ENCODE assay signal across 11 mouse cellular contexts in the genomic region with DNA sequence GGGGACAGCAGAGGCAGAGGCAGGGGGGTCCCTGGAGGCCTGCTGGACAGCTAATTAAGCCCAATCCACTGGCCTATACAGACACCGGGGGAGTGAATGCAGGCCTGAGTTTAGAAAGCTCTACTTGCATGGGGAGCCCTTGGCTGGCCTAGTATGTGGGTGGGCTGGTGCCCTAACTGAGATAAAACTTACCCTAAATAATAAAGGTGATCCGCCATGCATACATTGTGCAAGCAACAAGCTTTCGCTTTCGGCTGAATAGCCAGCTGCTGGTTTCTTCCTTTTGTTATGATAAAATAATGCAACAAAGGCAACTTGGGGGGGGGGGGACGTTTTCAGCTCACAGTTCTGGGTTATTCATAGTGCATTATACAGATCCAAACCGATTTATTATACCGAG. TPM values are rescaled to one million over a fixed set of nuclear protein-coding genes. Genes with fewer than 3 reads are reported as not detected.
DNase-seq lines count a peak whose midpoint lies in the region; ATAC-seq and TF ChIP-seq lines count a peak whose summit lies in the region.
"Had no signal": no experiment of that assay in that cellular context is flagged by ENCODE, and none has a peak within 500 bp of the region (broad histone marks: within the 10 kb centered on the region; RNA-seq: fewer than 3 reads in every experiment).

No protein-coding gene starts in this region.

- H3K27me3 ChIP-seq in forebrain, embryonic 10.5 days (ENCODE audit: poor library complexity, severe bottlenecking) = no peaks in the 10 kb centered on the region
- no peaks in the 10 kb centered on the region for H3K27me3 ChIP-seq in forebrain, postnatal 0 days (ENCODE audit: insufficient read depth, low read length)
- H3K27me3 ChIP-seq in liver, adult 2 months (ENCODE audit: control insufficient read depth, insufficient read depth, low read length) = no peaks in the 10 kb centered on the region
- no peaks in the 10 kb centered on the region for H3K27me3 ChIP-seq in MEL (ENCODE audit: control insufficient read depth in 1 of 2, insufficient read depth in 2 of 2, low read length in 2 of 2)

- no peaks in the 10 kb centered on the region for H3K36me3 ChIP-seq in forebrain, embryonic 10.5 days (replicated peaks)
- H3K36me3 ChIP-seq in forebrain, postnatal 0 days (ENCODE audit: insufficient read depth) = no peaks in the 10 kb centered on the region
- H3K36me3 ChIP-seq in liver, adult 2 months (ENCODE audit: control insufficient read depth, insufficient read depth, low read length) = peaks cover 2% of the 10 kb centered on the region; the same call in 1 of the 2 replicates
- H3K36me3 ChIP-seq in MEL (ENCODE audit: control insufficient read depth in 1 of 2, insufficient read depth in 2 of 2, low read length in 2 of 2) = peaks cover 0 to 24% of the 10 kb centered on the region in 2 experiments; a peak in 2 of 4 replicates
- H3K36me3 ChIP-seq in macrophage (ENCODE audit: inconsistent target) = no peaks in the 10 kb centered on the region

- WGBS in forebrain, embryonic 10.5 days = 76% methylated on average over 7 of the region's 7 CpGs
- WGBS in forebrain, postnatal 0 days = 43% methylated on average over 7 of the region's 7 CpGs
- WGBS in liver, adult 2 months = 83% methylated on average over 7 of the region's 7 CpGs
- 59% methylated on average over 7 of the region's 7 CpGs for WGBS in macrophage (ENCODE audit: missing documents)

- H3K4me2 ChIP-seq in forebrain, postnatal 0 days (ENCODE audit: low read depth) = no peak overlapping the region

- no peak overlapping the region for H3K4me3 ChIP-seq in forebrain, embryonic 10.5 days
- no peak overlapping the region for H3K4me3 ChIP-seq in forebrain, postnatal 0 days (ENCODE audit: low read depth, low read length)
- H3K4me3 ChIP-seq in liver, adult 2 months (ENCODE audit: insufficient read depth, low read depth, low read length) = no peak overlapping the region
- H3K4me3 ChIP-seq in MEL (ENCODE audit: control insufficient read depth in 1 of 2, insufficient read depth in 1 of 2, low read depth in 2 of 2, low read length in 2 of 2) (peak overlapping the region; percentile 47 to 56; a peak in 3 of 4 replicates), macrophage (ENCODE audit: inconsistent target) (no peak overlapping the region)

- TF ChIP-seq CTCF in forebrain, postnatal 0 days (IDR thresholded peaks at IDR 0.05; ENCODE audit: low read depth) = no peak
- no peak for TF ChIP-seq CTCF in liver, adult 2 months (IDR thresholded peaks at IDR 0.05; ENCODE audit: low read depth, low read length)
- no peak for TF ChIP-seq CTCF in MEL (IDR thresholded peaks at IDR 0.05 in 2 of 3, conservative IDR thresholded peaks at IDR 0.05 in 1 of 3; ENCODE audit: control insufficient read depth in 1 of 3, insufficient read depth in 1 of 3, low read depth in 2 of 3, low read length in 3 of 3, poor library complexity in 1 of 3, severe bottlenecking in 1 of 3)

- TF ChIP-seq POLR2A in liver, adult 2 months (IDR thresholded peaks at IDR 0.05; ENCODE audit: extremely low read depth, insufficient read depth, low read length) = no peak
- TF ChIP-seq POLR2A in MEL (IDR thresholded peaks at IDR 0.05; ENCODE audit: control insufficient read depth in 1 of 2, insufficient read depth in 1 of 2, low read depth in 1 of 2, low read length in 2 of 2, poor library complexity in 1 of 2) = no peak

- H3K9ac ChIP-seq in forebrain, postnatal 0 days = no peak overlapping the region
- H3K9ac ChIP-seq in liver, adult 2 months (ENCODE audit: low read depth, low read length) = peak overlapping the region; percentile 28; the same call in 1 of the 2 replicates
- H3K9ac ChIP-seq in MEL (ENCODE audit: control insufficient read depth, low read depth, low read length, poor library complexity, severe bottlenecking) = peak overlapping the region; percentile 96

- H3K79me2 ChIP-seq in liver, adult 2 months (ENCODE audit: control insufficient read depth, insufficient read depth, low read length) = no peaks in the 10 kb centered on the region
- H3K79me2 ChIP-seq in MEL (ENCODE audit: control insufficient read depth, insufficient read depth, low read length, poor library complexity) (peaks cover 11% of the 10 kb centered on the region), macrophage (ENCODE audit: inconsistent target) (no peaks in the 10 kb centered on the region)

- H3K4me1 ChIP-seq in forebrain, embryonic 10.5 days = peaks cover 25% of the 10 kb centered on the region
- peaks cover 3% of the 10 kb centered on the region for H3K4me1 ChIP-seq in forebrain, postnatal 0 days (ENCODE audit: insufficient read depth)
- peaks cover 5% of the 10 kb centered on the region for H3K4me1 ChIP-seq in liver, adult 2 months (ENCODE audit: control insufficient read depth, insufficient read depth, low read length)
- peaks cover 10 to 19% of the 10 kb centered on the region in 2 experiments for H3K4me1 ChIP-seq in MEL (ENCODE audit: control insufficient read depth in 1 of 2, insufficient read depth in 2 of 2, low read length in 2 of 2)

- no peak for ATAC-seq in forebrain, postnatal 0 days

- no peaks in the 10 kb centered on the region for H3K9me3 ChIP-seq in forebrain, embryonic 10.5 days
- no peaks in the 10 kb centered on the region for H3K9me3 ChIP-seq in forebrain, postnatal 0 days (ENCODE audit: low read length)
- H3K9me3 ChIP-seq in MEL (replicated peaks; ENCODE audit: insufficient read depth, low read length) = no peaks in the 10 kb centered on the region

- no peak for TF ChIP-seq RAD21 in MEL (IDR thresholded peaks at IDR 0.05; ENCODE audit: low read depth, low read length)

- DNase-seq in forebrain, embryonic 10.5 days (ENCODE audit: extremely low spot score, low spot score) = no peak
- DNase-seq in forebrain, postnatal 0 days = no peak
- no peak for DNase-seq in liver, adult 2 months (ENCODE audit: extremely low read depth, low read depth, low spot score)
- DNase-seq in liver (no peak), MEL (ENCODE audit: low read depth, low spot score) (peak; percentile 39)
- no peak for DNase-seq in retina, embryonic 14.5 days (ENCODE audit: low spot score)
- DNase-seq in layer of hippocampus, postnatal 10 days (ENCODE audit: low spot score in 2 of 2) = no peak
- DNase-seq: kidney, adult 8-10 months had no signal

- no peak for TF ChIP-seq EP300 in MEL (IDR thresholded peaks at IDR 0.05; ENCODE audit: low read depth in 1 of 2, low read length in 2 of 2)

- H3K27ac ChIP-seq in forebrain, embryonic 10.5 days = peak overlapping the region; percentile 99
- H3K27ac ChIP-seq in forebrain, postnatal 0 days (ENCODE audit: low read depth, low read length) = no peak overlapping the region
- H3K27ac ChIP-seq in liver, adult 2 months (replicated peaks; ENCODE audit: insufficient read depth, low read depth, low read length) = peak overlapping the region; percentile 44
- H3K27ac ChIP-seq in MEL (ENCODE audit: control insufficient read depth, low read depth, low read length) (peak overlapping the region; percentile 99), macrophage (peak overlapping the region; percentile 93)

RNA-seq across cellular contexts. Expression of a gene that starts 18.9 kb away (rescaled TPM):
- polyA plus RNA-seq in forebrain, embryonic 10.5 days (2016; fragmentation: Nextera tagmentation; extraction: Ambion mirVana) = 890 and 940 TPM in 2 replicates
- 236 TPM in 2 replicates for total RNA-seq in forebrain, postnatal 0 days (2014; rRNA removed)
- 216 and 225 TPM in 2 replicates for polyA plus RNA-seq in forebrain, postnatal 0 days (2015; fragmentation: Nextera tagmentation; extraction: Ambion mirVana)
- 188 and 197 TPM in 2 replicates for total RNA-seq in liver, adult 2 months (2014; rRNA removed)
- 88.2 and 89.3 TPM in 2 replicates for polyA plus RNA-seq in liver, adult 2 months (2012; rRNA removed)
- 868 and 882 TPM in 2 replicates for total RNA-seq in MEL (2012; rRNA removed)
- polyA plus RNA-seq in MEL (2012; ENCODE audit: insufficient read depth in 1 of 2, insufficient read length in 2 of 2, low read depth in 1 of 2, low replicate concordance in 2 of 2, missing spikeins in 1 of 2) = 1,000 to 10,000 TPM in 1 of 2 experiments, 100 to 1,000 TPM in 1; 722 to 2,287 TPM
- total RNA-seq in macrophage (2018; cell fraction: chromatin; rRNA removed) = 100 to 1,000 TPM in 25 of 26 experiments, 10 to 100 TPM in 1; 89.6 to 241 (median 173) TPM
- total RNA-seq in macrophage (2018; cell fraction: cytosol; rRNA removed) = 100 to 1,000 TPM; 364 to 516 (median 421) TPM
- 100 to 1,000 TPM; 174 to 339 (median 272) TPM for total RNA-seq in macrophage (2018; cell fraction: nucleus; rRNA removed)
- 406 to 706 TPM (median 525 TPM) in 3 replicates for polyA plus RNA-seq in macrophage (2018)
- 100 to 1,000 TPM; 157 to 164 TPM for total RNA-seq in layer of hippocampus, postnatal 10 days (2021)

RNA-seq across cellular contexts. Expression of a gene that starts 19.3 kb away (rescaled TPM):
- 13.6 and 14.8 TPM in 2 replicates for polyA plus RNA-seq in forebrain, embryonic 10.5 days (2016; fragmentation: Nextera tagmentation; extraction: Ambion mirVana)
- 24.2 and 24.8 TPM in 2 replicates for total RNA-seq in forebrain, postnatal 0 days (2014; rRNA removed)
- polyA plus RNA-seq in forebrain, postnatal 0 days (2015; fragmentation: Nextera tagmentation; extraction: Ambion mirVana) = 16.2 and 16.5 TPM in 2 replicates
- total RNA-seq in liver, adult 2 months (2014; rRNA removed) = 0.07 and 0.09 TPM in 2 replicates
- polyA plus RNA-seq in liver, adult 2 months (2012; rRNA removed) = 0.05 TPM in 1 of 2 replicates, not detected in the other
- total RNA-seq in MEL (2012; rRNA removed) = 17.9 and 20.4 TPM in 2 replicates
- 10 to 100 TPM in 1 of 2 experiments, not detected in 1; 18.6 TPM for polyA plus RNA-seq in MEL (2012; ENCODE audit: insufficient read depth in 1 of 2, insufficient read length in 2 of 2, low read depth in 1 of 2, low replicate concordance in 2 of 2, missing spikeins in 1 of 2)
- total RNA-seq in macrophage (2018; cell fraction: chromatin; rRNA removed) = 1 to 10 TPM in 2 of 26 experiments, under 1 TPM in 8, not detected in 16; 0.23 to 1.9 (median 0.70) TPM
- under 1 TPM; 0.10 to 0.65 (median 0.20) TPM for total RNA-seq in macrophage (2018; cell fraction: cytosol; rRNA removed)
- 1 to 10 TPM in 1 of 26 experiments, under 1 TPM in 10, not detected in 15; 0.17 to 1.2 (median 0.36) TPM for total RNA-seq in macrophage (2018; cell fraction: nucleus; rRNA removed)
- polyA plus RNA-seq in macrophage (2018) = 0.40 to 0.84 TPM (median 0.42 TPM) in 3 replicates
- total RNA-seq in layer of hippocampus, postnatal 10 days (2021) = 10 to 100 TPM; 26.4 to 29.1 TPM

RNA-seq across cellular contexts. Expression of a gene that starts 40.2 kb away (rescaled TPM):
- polyA plus RNA-seq in forebrain, embryonic 10.5 days (2016; fragmentation: Nextera tagmentation; extraction: Ambion mirVana) = 91.1 and 97.4 TPM in 2 replicates
- total RNA-seq in forebrain, postnatal 0 days (2014; rRNA removed) = 120 and 129 TPM in 2 replicates
- 145 and 152 TPM in 2 replicates for polyA plus RNA-seq in forebrain, postnatal 0 days (2015; fragmentation: Nextera tagmentation; extraction: Ambion mirVana)
- total RNA-seq in liver, adult 2 months (2014; rRNA removed) = 14.1 and 19.6 TPM in 2 replicates
- polyA plus RNA-seq in liver, adult 2 months (2012; rRNA removed) = 16.4 and 27.6 TPM in 2 replicates
- total RNA-seq in MEL (2012; rRNA removed) = 41.5 and 52.4 TPM in 2 replicates
- 10 to 100 TPM in 1 of 2 experiments, not detected in 1; 53.8 TPM for polyA plus RNA-seq in MEL (2012; ENCODE audit: insufficient read depth in 1 of 2, insufficient read length in 2 of 2, low read depth in 1 of 2, low replicate concordance in 2 of 2, missing spikeins in 1 of 2)
- total RNA-seq in macrophage (2018; cell fraction: chromatin; rRNA removed) = 10 to 100 TPM in 8 of 26 experiments, 1 to 10 TPM in 15, under 1 TPM in 1, not detected in 2; 0.94 to 22.4 (median 7.6) TPM
- total RNA-seq in macrophage (2018; cell fraction: cytosol; rRNA removed) = 10 to 100 TPM in 19 of 26 experiments, 1 to 10 TPM in 7; 6.9 to 23.8 (median 14.2) TPM
- 10 to 100 TPM in 8 of 26 experiments, 1 to 10 TPM in 18; 1.6 to 22.5 (median 6.0) TPM for total RNA-seq in macrophage (2018; cell fraction: nucleus; rRNA removed)
- 18.6 to 20.6 TPM (median 19.0 TPM) in 3 replicates for polyA plus RNA-seq in macrophage (2018)
- total RNA-seq in layer of hippocampus, postnatal 10 days (2021) = 10 to 100 TPM; 55.3 to 63.8 TPM

RNA-seq across cellular contexts. Expression of a gene that starts 56.3 kb away (rescaled TPM):
- 2.0 and 2.5 TPM in 2 replicates for polyA plus RNA-seq in forebrain, embryonic 10.5 days (2016; fragmentation: Nextera tagmentation; extraction: Ambion mirVana)
- not detected in 2 replicates for total RNA-seq in forebrain, postnatal 0 days (2014; rRNA removed)
- 0.33 and 0.47 TPM in 2 replicates for polyA plus RNA-seq in forebrain, postnatal 0 days (2015; fragmentation: Nextera tagmentation; extraction: Ambion mirVana)
- total RNA-seq in liver, adult 2 months (2014; rRNA removed) = not detected in 2 replicates
- 0.18 TPM in 1 of 2 replicates, not detected in the other for polyA plus RNA-seq in liver, adult 2 months (2012; rRNA removed)
- not detected in 2 replicates for total RNA-seq in MEL (2012; rRNA removed)
- polyA plus RNA-seq in MEL (2012; ENCODE audit: insufficient read depth in 1 of 2, insufficient read length in 2 of 2, low read depth in 1 of 2, low replicate concordance in 2 of 2, missing spikeins in 1 of 2) (under 1 TPM in 1 of 2 experiments, not detected in 1; 0.22 TPM), macrophage (2018) (not detected in 3 replicates)
- total RNA-seq in macrophage (2018; cell fraction: chromatin; rRNA removed) = not detected
- total RNA-seq in macrophage (2018; cell fraction: cytosol; rRNA removed) = not detected
- total RNA-seq in macrophage (2018; cell fraction: nucleus; rRNA removed) = not detected
- not detected for total RNA-seq in layer of hippocampus, postnatal 10 days (2021)
- total RNA-seq: gastrocnemius, postnatal 4 days; monocyte, adult 5-6 weeks had no signal

Comparison
In these comparisons a context has a peak if more than half of its experiments do, and no peak if none do; other contexts are left out.
1. H3K4me3 ChIP-seq: peak in MEL (2 of 2); none in forebrain, embryonic 10.5 days (single experiment), forebrain, postnatal 0 days (single experiment), liver, adult 2 months (single experiment) and macrophage (single experiment).